Comparison of ENCODE assay signal across 10 mouse cellular contexts in genomic region chr1:134562457-134562856, GRCm38 (mm10). TPM values are rescaled to one million over a fixed set of nuclear protein-coding genes. Genes with fewer than 3 reads are reported as not detected.
DNase-seq lines count a peak whose midpoint lies in the region; ATAC-seq and TF ChIP-seq lines count a peak whose summit lies in the region.
"Had no signal": no experiment of that assay in that cellular context is flagged by ENCODE, and none has a peak within 500 bp of the region (broad histone marks: within the 10 kb centered on the region; RNA-seq: fewer than 3 reads in every experiment).

No protein-coding gene starts in this region.

- peak overlapping the region; percentile 99 for H3K4me3 ChIP-seq in kidney, embryonic 15.5 days (replicated peaks)
- no peak overlapping the region for H3K4me3 ChIP-seq in kidney, adult 2 months (ENCODE audit: insufficient read depth, low read depth, low read length)
- H3K4me3 ChIP-seq in embryonic facial prominence, embryonic 14.5 days (ENCODE audit: low read depth, low read length): peak overlapping the region; percentile 100
- no peak overlapping the region for H3K4me3 ChIP-seq in intestine, postnatal 0 days (ENCODE audit: low read depth, low read length)
- H3K4me3 ChIP-seq in myocyte: peak overlapping the region; percentile 49

- H3ac ChIP-seq in myocyte (ENCODE audit: control insufficient read depth, insufficient read length): no peak overlapping the region

- no peaks in the 10 kb centered on the region for H3K27me3 ChIP-seq in kidney, embryonic 15.5 days
- H3K27me3 ChIP-seq in kidney, adult 2 months (replicated peaks; ENCODE audit: control insufficient read depth, insufficient read depth, low read length): no peaks in the 10 kb centered on the region
- H3K27me3 ChIP-seq in embryonic facial prominence, embryonic 14.5 days (replicated peaks; ENCODE audit: control insufficient read depth, insufficient read depth, low read length): no peaks in the 10 kb centered on the region
- H3K27me3 ChIP-seq in intestine, postnatal 0 days (replicated peaks; ENCODE audit: control insufficient read depth, insufficient read depth, low read length): no peaks in the 10 kb centered on the region
- H3K27me3 ChIP-seq in myocyte (ENCODE audit: control insufficient read depth, insufficient read depth, insufficient read length): no peaks in the 10 kb centered on the region

- peaks cover 56% of the 10 kb centered on the region for H3K79me2 ChIP-seq in myocyte (ENCODE audit: control insufficient read depth, insufficient read depth)

- peaks cover 29% of the 10 kb centered on the region for H3K4me1 ChIP-seq in kidney, embryonic 15.5 days
- H3K4me1 ChIP-seq in kidney, adult 2 months (ENCODE audit: control insufficient read depth, insufficient read depth, low read length): peaks cover 3% of the 10 kb centered on the region; the same call in 1 of the 2 replicates
- H3K4me1 ChIP-seq in embryonic facial prominence, embryonic 14.5 days (ENCODE audit: control insufficient read depth, insufficient read depth, low read length): peaks cover 10% of the 10 kb centered on the region
- no peaks in the 10 kb centered on the region; the same call in 1 of the 2 replicates for H3K4me1 ChIP-seq in intestine, postnatal 0 days (replicated peaks; ENCODE audit: control insufficient read depth, insufficient read depth, low read length)

- no peaks in the 10 kb centered on the region for H3K36me3 ChIP-seq in kidney, embryonic 15.5 days
- no peaks in the 10 kb centered on the region for H3K36me3 ChIP-seq in kidney, adult 2 months (ENCODE audit: control insufficient read depth, insufficient read depth, low read length)
- no peaks in the 10 kb centered on the region for H3K36me3 ChIP-seq in embryonic facial prominence, embryonic 14.5 days (ENCODE audit: control insufficient read depth, insufficient read depth, low read length)
- H3K36me3 ChIP-seq in intestine, postnatal 0 days (ENCODE audit: control insufficient read depth, insufficient read depth): no peaks in the 10 kb centered on the region
- H3K36me3 ChIP-seq in myocyte (ENCODE audit: control insufficient read depth, insufficient read depth): no peaks in the 10 kb centered on the region

- no peak overlapping the region for H3K9ac ChIP-seq in kidney, embryonic 15.5 days
- H3K9ac ChIP-seq in embryonic facial prominence, embryonic 14.5 days (ENCODE audit: low read depth, low read length): peak overlapping the region; percentile 100
- H3K9ac ChIP-seq in intestine, postnatal 0 days (ENCODE audit: low read depth, low read length): no peak overlapping the region

- H3K9me3 ChIP-seq in kidney, embryonic 15.5 days (replicated peaks): no peaks in the 10 kb centered on the region
- no peaks in the 10 kb centered on the region for H3K9me3 ChIP-seq in embryonic facial prominence, embryonic 14.5 days (ENCODE audit: control insufficient read depth, low read length)
- no peaks in the 10 kb centered on the region for H3K9me3 ChIP-seq in intestine, postnatal 0 days (ENCODE audit: control insufficient read depth)

- peak overlapping the region; percentile 71 for H3K4me2 ChIP-seq in kidney, embryonic 15.5 days
- H3K4me2 ChIP-seq in embryonic facial prominence, embryonic 14.5 days (ENCODE audit: low read depth, low read length): peak overlapping the region; percentile 58
- peak overlapping the region; percentile 82; the same call in 1 of the 2 replicates for H3K4me2 ChIP-seq in intestine, postnatal 0 days (replicated peaks; ENCODE audit: low read depth)
- H3K4me2 ChIP-seq in myocyte (ENCODE audit: low read depth): peak overlapping the region; percentile 58

- no peak for TF ChIP-seq POLR2A in kidney, adult 2 months (IDR thresholded peaks at IDR 0.05; ENCODE audit: low read depth, low read length)
- no peak for TF ChIP-seq POLR2A in myocyte (IDR thresholded peaks at IDR 0.05; ENCODE audit: insufficient read length, low read depth)

- ATAC-seq in kidney, embryonic 15.5 days (replicated peaks; ENCODE audit: low FRiP score): no peak
- ATAC-seq in embryonic facial prominence, embryonic 14.5 days (ENCODE audit: low read depth): no peak
- no peak for ATAC-seq in intestine, postnatal 0 days

- no peak for TF ChIP-seq CTCF in kidney, adult 2 months (conservative IDR thresholded peaks at IDR 0.05; ENCODE audit: insufficient read depth, insufficient read length, low read depth, low read length)
- no peak for TF ChIP-seq CTCF in intestine, postnatal 0 days (IDR thresholded peaks at IDR 0.05; ENCODE audit: low read depth)

- no peak overlapping the region; the same call in 1 of the 2 replicates for H3K27ac ChIP-seq in kidney, embryonic 15.5 days
- no peak overlapping the region for H3K27ac ChIP-seq in kidney, adult 2 months (ENCODE audit: insufficient read depth, low read depth, low read length)
- 0 out of 2 replicates have a peak overlapping the region, but pooled peaks have one; percentile 2 for H3K27ac ChIP-seq in embryonic facial prominence, embryonic 14.5 days (replicated peaks; ENCODE audit: low read depth, low read length)
- no peak overlapping the region for H3K27ac ChIP-seq in intestine, postnatal 0 days (ENCODE audit: low read depth, low read length)

- no peak for DNase-seq in kidney, adult 2 months
- no peak for DNase-seq in embryonic facial prominence, embryonic 14.5 days (ENCODE audit: low spot score)
- no peak for DNase-seq in layer of hippocampus, adult 18-20 months (ENCODE audit: low spot score in 2 of 2)
- no peak for DNase-seq in layer of hippocampus, adult 11-12 months (ENCODE audit: low spot score)
- DNase-seq in ovary, postnatal 10 days (ENCODE audit: low spot score): no peak
- DNase-seq: heart, postnatal 36 days; thymus, postnatal 36 days had no signal

TF ChIP-seq in myocyte, 11 proteins besides CTCF, POLR2A, EP300 and RAD21:
- TF ChIP-seq MYOD1 (IDR thresholded peaks at IDR 0.05; ENCODE audit: control insufficient read depth in 1 of 3, insufficient read length in 2 of 3, low read depth in 2 of 3): no peak
- no peak for TF ChIP-seq USF1 (IDR thresholded peaks at IDR 0.05; ENCODE audit: low read depth)
- TF ChIP-seq CEBPB (IDR thresholded peaks at IDR 0.05; ENCODE audit: insufficient read depth, poor library complexity, severe bottlenecking): no peak
- no peak for TF ChIP-seq MAX (IDR thresholded peaks at IDR 0.05; ENCODE audit: low read depth)
- TF ChIP-seq POLR2AphosphoS2 (IDR thresholded peaks at IDR 0.05; ENCODE audit: insufficient read length, low read depth): no peak
- TF ChIP-seq SRF (IDR thresholded peaks at IDR 0.05; ENCODE audit: control insufficient read depth, insufficient read length, low read depth): no peak

RNA-seq across cellular contexts. Expression of gene Kdm5b, which starts 2.5 kb away (rescaled TPM):
- 54.2 and 56.2 TPM in 2 replicates for polyA plus RNA-seq in kidney, embryonic 15.5 days (2015; fragmentation: Nextera tagmentation; extraction: Ambion mirVana)
- polyA plus RNA-seq in kidney, adult 2 months (2012; rRNA removed): 6.1 and 6.2 TPM in 2 replicates
- 63.0 and 68.5 TPM in 2 replicates for polyA plus RNA-seq in embryonic facial prominence, embryonic 14.5 days (2014; fragmentation: Nextera tagmentation; extraction: Ambion mirVana)
- polyA plus RNA-seq in intestine, postnatal 0 days (2015; fragmentation: Nextera tagmentation; extraction: Ambion mirVana): 12.6 and 13.0 TPM in 2 replicates
- 11.2 TPM for polyA plus RNA-seq in myocyte (2012; fragmentation: generic; extraction: Trizol)
- total RNA-seq in layer of hippocampus, adult 18-20 months (2021): 10 to 100 TPM; 67.4 to 70.5 TPM

RNA-seq across cellular contexts. Expression of gene Mgat4e, which starts 13.0 kb away (rescaled TPM):
- not detected in 2 replicates for polyA plus RNA-seq in kidney, embryonic 15.5 days (2015; fragmentation: Nextera tagmentation; extraction: Ambion mirVana)
- 0.11 TPM in 1 of 2 replicates, not detected in the other for polyA plus RNA-seq in kidney, adult 2 months (2012; rRNA removed)
- polyA plus RNA-seq in embryonic facial prominence, embryonic 14.5 days (2014; fragmentation: Nextera tagmentation; extraction: Ambion mirVana): not detected in 2 replicates
- not detected in 2 replicates for polyA plus RNA-seq in intestine, postnatal 0 days (2015; fragmentation: Nextera tagmentation; extraction: Ambion mirVana)
- not detected for polyA plus RNA-seq in myocyte (2012; fragmentation: generic; extraction: Trizol)
- under 1 TPM in 1 of 2 experiments, not detected in 1; 0.22 TPM for total RNA-seq in layer of hippocampus, adult 18-20 months (2021)
- total RNA-seq: heart, postnatal 36 days had no signal

Comparison
In these comparisons a context has a peak if more than half of its experiments do, and no peak if none do; other contexts are left out.
1. H3K4me3 ChIP-seq: peak in kidney, embryonic 15.5 days (single experiment), embryonic facial prominence, embryonic 14.5 days (single experiment) and myocyte (single experiment); none in kidney, adult 2 months (single experiment) and intestine, postnatal 0 days (single experiment).
2. Peak in every context shown above with its lines, with median percentiles within 50 percentile points of each other: H3K4me2 ChIP-seq.